Mouse (Mus musculus) midbrain, postnatal 0 days (tissue): Measurements from ENCODE around the gene Gm10272. TPM values are rescaled to one million over a fixed set of nuclear protein-coding genes. Genes with fewer than 3 reads are reported as not detected.

Experiments used
- ATAC-seq: fragments of 200-750 bp; cut with Nextera tagmentation; 2 replicates; pipeline ENCODE4 v1.8.0; 2017; ENCODE audit warnings: moderate number of reproducible peaks, mild to moderate bottlenecking, moderate TSS enrichment, moderate library complexity; ENCODE audit not compliant: low FRiP score
- DNase-seq: peaks from one replicate; pipeline ENCODE4 v3.0.0-alpha.2; 2015; ENCODE audit warnings: low spot score
- H3K27ac ChIP-seq: fragments of 300-500 bp; sonication (generic); 2 replicates; pipeline ENCODE4 v1.5.1; 2014; ENCODE audit warnings: low read depth, mild to moderate bottlenecking, low read length, mixed read lengths
- H3K27me3 ChIP-seq: fragments of 300-500 bp; sonication (generic); 2 replicates; pipeline ENCODE4 v1.6.1; 2014; ENCODE audit warnings: low read length, control low read depth, mixed read lengths; ENCODE audit not compliant: insufficient read depth
- H3K36me3 ChIP-seq: fragments of 300-500 bp; sonication (generic); 2 replicates; pipeline ENCODE4 v1.6.1; 2014; ENCODE audit warnings: low read length, control low read depth, mixed read lengths; ENCODE audit not compliant: insufficient read depth
- H3K4me1 ChIP-seq: fragments of 300-500 bp; sonication (generic); 2 replicates; pipeline ENCODE4 v1.6.1; 2014; ENCODE audit warnings: mild to moderate bottlenecking, control low read depth, antibody characterized with exemption, low read length, mixed read lengths; ENCODE audit not compliant: insufficient read depth
- H3K4me2 ChIP-seq: fragments of 300-500 bp; sonication (generic); 2 replicates; pipeline ENCODE4 v1.6.1; 2014; ENCODE audit warnings: low read depth, mild to moderate bottlenecking, low read length, mixed read lengths; ENCODE audit not compliant: poor library complexity, severe bottlenecking
- H3K4me3 ChIP-seq: fragments of 300-500 bp; sonication (generic); 2 replicates; pipeline ENCODE4 v1.5.1; 2014; ENCODE audit warnings: low read depth, mild to moderate bottlenecking, low read length, moderate library complexity
- H3K9ac ChIP-seq: fragments of 300-500 bp; sonication (generic); replicated peaks from 2 replicates; pipeline ENCODE4 v1.6.1; 2014; ENCODE audit warnings: mild to moderate bottlenecking, low read length, moderate library complexity, mixed read lengths; ENCODE audit not compliant: poor library complexity, severe bottlenecking
- H3K9me3 ChIP-seq: fragments of 300-500 bp; sonication (generic); 2 replicates; pipeline ENCODE4 v1.6.1; 2016; ENCODE audit warnings: low read length, control low read depth
- CTCF ChIP-seq: IDR thresholded peaks from 2 replicates; pipeline ENCODE4 v1.5.1; 2016; ENCODE audit warnings: antibody characterized with exemption, mild to moderate bottlenecking
- WGBS: fragments of 180-500 bp; shearing (Covaris S2); extraction: QIAGEN DNeasy Blood & Tissue Kit; methylation state at CpG from one replicate; pipeline ENCODE4 v1.1.7; 2014; 5-methylcytosine and 5-hydroxymethylcytosine counted together
- polyA plus RNA-seq: library from polyadenylated mRNA; unstranded; fragments of >200 nt; fragmentation: Nextera tagmentation; extraction: Ambion mirVana; gene quantifications from 2 replicates; pipeline ENCODE4 v1.2.1, GENCODE M21; 2015
- total RNA-seq: library from RNA; depleted of rRNA; stranded (reverse); fragments of >200 nt; gene quantifications from 2 replicates; pipeline ENCODE4 v1.2.3, GENCODE M21; 2014; rRNA removed

Gm10272 gene
- total RNA-seq (not detected in 2 replicates), polyA plus RNA-seq (not detected in 2 replicates)

GRCm38 (mm10) chr10:77706326-77706725 lies at the start of gene Gm10272:
Gene Gm10272, plus strand, starts transcription at chr10:77706626.
- Histone ChIP-seq H3K27me3 (no peaks in the 10 kb centered on the region), H3K27ac (no peak within 1 kb of the TSS), H3K9me3 (peaks cover 6% of the 10 kb centered on the region; the same call in 1 of the 2 replicates), H3K4me1 (no peaks in the 10 kb centered on the region), H3K4me2 (no peak within 1 kb of the TSS), H3K36me3 (no peaks in the 10 kb centered on the region), H3K4me3 (no peak within 1 kb of the TSS), H3K9ac (no peak within 1 kb of the TSS)
- TF ChIP-seq CTCF, result no peak
- DNase-seq (no peak), ATAC-seq (no peak)
- WGBS, result 96% methylated on average over 1 of the region's 1 CpGs

- Histone ChIP-seq H3K36me3 (no peaks in the 10 kb centered on the region), H3K27me3 (no peaks in the 10 kb centered on the region), H3K4me3 (no peak overlapping the region), H3K4me1 (no peaks in the 10 kb centered on the region), H3K4me2 (no peak overlapping the region), H3K9me3 (no peaks in the 10 kb centered on the region), H3K9ac (no peak overlapping the region), H3K27ac (no peak overlapping the region)
- WGBS, result 69% methylated on average over 15 of the region's 15 CpGs
- TF ChIP-seq CTCF, result no peak
- no peak for DNase-seq
- ATAC-seq, result no peak
Observed at GRCm38 (mm10) chr10:77658286-77658994, 48.0 kb upstream of the Gm10272 start.

GRCm38 (mm10) chr10:77663949-77664665 lies 42.3 kb upstream of the Gm10272 start:
- Histone ChIP-seq H3K9me3 (no peaks in the 10 kb centered on the region), H3K4me1 (no peaks in the 10 kb centered on the region), H3K9ac (no peak overlapping the region), H3K27ac (no peak overlapping the region), H3K4me3 (no peak overlapping the region), H3K4me2 (no peak overlapping the region), H3K27me3 (no peaks in the 10 kb centered on the region), H3K36me3 (no peaks in the 10 kb centered on the region)
- DNase-seq, result no peak
- TF ChIP-seq CTCF, result no peak
- no peak for ATAC-seq
- WGBS, result 62% methylated on average over 43 of the region's 43 CpGs

GRCm38 (mm10) chr10:77666342-77666741 lies 40.1 kb upstream of the Gm10272 start:
- peak; percentile 28 for DNase-seq
- no peaks in the 10 kb centered on the region for H3K4me1 ChIP-seq
- no peaks in the 10 kb centered on the region for H3K9me3 ChIP-seq
- H3K4me2 ChIP-seq, result no peak overlapping the region
- no peak overlapping the region for H3K27ac ChIP-seq
- no peak for ATAC-seq
- no peak for TF ChIP-seq CTCF
- no peak overlapping the region for H3K9ac ChIP-seq
- H3K4me3 ChIP-seq, result no peak overlapping the region
- no peaks in the 10 kb centered on the region for H3K36me3 ChIP-seq
- 84% methylated on average over 8 of the region's 8 CpGs for WGBS
- H3K27me3 ChIP-seq, result no peaks in the 10 kb centered on the region

- Histone ChIP-seq H3K36me3 (no peaks in the 10 kb centered on the region), H3K27ac (no peak overlapping the region), H3K4me2 (no peak overlapping the region), H3K4me3 (no peak overlapping the region), H3K4me1 (no peaks in the 10 kb centered on the region), H3K27me3 (no peaks in the 10 kb centered on the region), H3K9me3 (no peaks in the 10 kb centered on the region), H3K9ac (no peak overlapping the region)
- 82% methylated on average over 4 of the region's 4 CpGs for WGBS
- DNase-seq (no peak), ATAC-seq (no peak)
- TF ChIP-seq CTCF, result no peak
Observed at GRCm38 (mm10) chr10:77667402-77667801, 39.0 kb upstream of the Gm10272 start.

GRCm38 (mm10) chr10:77670710-77671109 lies 35.7 kb upstream of the Gm10272 start:
- Histone ChIP-seq H3K27me3 (no peaks in the 10 kb centered on the region), H3K9ac (no peak overlapping the region), H3K36me3 (no peaks in the 10 kb centered on the region), H3K4me2 (no peak overlapping the region), H3K9me3 (no peaks in the 10 kb centered on the region), H3K4me3 (no peak overlapping the region), H3K4me1 (no peaks in the 10 kb centered on the region), H3K27ac (no peak overlapping the region)
- no peak for TF ChIP-seq CTCF
- no peak for DNase-seq
- ATAC-seq, result no peak
- WGBS, result 74% methylated on average over 4 of the region's 4 CpGs
